Mouse (Mus musculus) myocyte (in vitro differentiated cells): Measurements from ENCODE around the gene Sult1a1. TPM values are rescaled to one million over a fixed set of nuclear protein-coding genes. Genes with fewer than 3 reads are reported as not detected.

Experiments
- H3K27me3 ChIP-seq: one replicate; pipeline ENCODE4 v1.6.1; 2011; ENCODE audit not compliant: control insufficient read depth, insufficient read depth, insufficient read length
- H3K36me3 ChIP-seq: one replicate; pipeline ENCODE4 v1.6.1; 2011; ENCODE audit not compliant: control insufficient read depth, insufficient read depth
- H3K4me2 ChIP-seq: one replicate; pipeline ENCODE4 v1.6.1; 2011; ENCODE audit warnings: low read depth, control low read depth
- H3K4me3 ChIP-seq: one replicate; pipeline ENCODE4 v1.5.1; 2011; ENCODE audit warnings: mild to moderate bottlenecking, control low read depth, moderate library complexity
- H3K79me2 ChIP-seq: one replicate; pipeline ENCODE4 v1.6.1; 2011; ENCODE audit not compliant: control insufficient read depth, insufficient read depth
- H3ac ChIP-seq: one replicate; pipeline ENCODE4 v1.6.1; 2011; ENCODE audit not compliant: control insufficient read depth, insufficient read length
- CEBPB ChIP-seq: IDR thresholded peaks from 2 replicates; pipeline ENCODE4 v1.6.1; 2011; ENCODE audit warnings: mild to moderate bottlenecking, moderate library complexity; ENCODE audit not compliant: poor library complexity, insufficient read depth, severe bottlenecking
- E2F4 ChIP-seq: IDR thresholded peaks from one replicate; pipeline ENCODE4 v1.6.1; 2011; ENCODE audit warnings: mild to moderate bottlenecking, control low read depth, moderate library complexity; ENCODE audit not compliant: insufficient read depth
- MAX ChIP-seq: IDR thresholded peaks from one replicate; pipeline ENCODE4 v1.6.1; 2011; ENCODE audit warnings: low read depth, mild to moderate bottlenecking, control low read depth
- MYOD1 ChIP-seq, 3 experiments: IDR thresholded peaks; one replicate each; pipeline ENCODE4 v1.6.1; 2011; ENCODE audit warnings: control low read depth in 2 of 3, low read depth in 2 of 3, mild to moderate bottlenecking in 2 of 3, moderate library complexity in 1 of 3; ENCODE audit not compliant: insufficient read length in 2 of 3, control insufficient read depth in 1 of 3
- MYOG ChIP-seq, 3 experiments: IDR thresholded peaks; one replicate each; pipeline ENCODE4 v1.6.1; 2011; ENCODE audit warnings: control low read depth in 2 of 3, low read depth in 2 of 3, mild to moderate bottlenecking in 2 of 3; ENCODE audit not compliant: insufficient read length in 2 of 3, control insufficient read depth in 1 of 3, insufficient read depth in 1 of 3
- POLR2A ChIP-seq: IDR thresholded peaks from one replicate; pipeline ENCODE4 v1.6.1; 2011; ENCODE audit warnings: low read depth, mild to moderate bottlenecking, control low read depth, moderate library complexity; ENCODE audit not compliant: insufficient read length
- POLR2AphosphoS2 ChIP-seq: IDR thresholded peaks from one replicate; pipeline ENCODE4 v1.6.1; 2011; ENCODE audit warnings: low read depth, control low read depth; ENCODE audit not compliant: insufficient read length
- REST ChIP-seq: IDR thresholded peaks from one replicate; pipeline ENCODE4 v1.6.1; 2011; ENCODE audit warnings: mild to moderate bottlenecking, control low read depth, moderate library complexity; ENCODE audit not compliant: insufficient read depth, insufficient read length
- SRF ChIP-seq: IDR thresholded peaks from one replicate; pipeline ENCODE4 v1.6.1; 2011; ENCODE audit warnings: low read depth; ENCODE audit not compliant: control insufficient read depth, insufficient read length
- TCF12 ChIP-seq: IDR thresholded peaks from one replicate; pipeline ENCODE4 v1.6.1; 2011; ENCODE audit warnings: mild to moderate bottlenecking, control low read depth; ENCODE audit not compliant: poor library complexity, insufficient read depth, severe bottlenecking
- TCF3 ChIP-seq: IDR thresholded peaks from one replicate; pipeline ENCODE4 v1.6.1; 2011; ENCODE audit warnings: low read depth, control low read depth; ENCODE audit not compliant: insufficient read length
- USF1 ChIP-seq: IDR thresholded peaks from one replicate; pipeline ENCODE4 v1.6.1; 2011; ENCODE audit warnings: low read depth, mild to moderate bottlenecking, control low read depth, moderate library complexity
- polyA plus RNA-seq: library from polyadenylated mRNA; unstranded; fragments of >200 nt; fragmentation: generic; extraction: Trizol; gene quantifications from one replicate; pipeline ENCODE4 v1.2.1, GENCODE M21; 2012; ENCODE audit warnings: missing spikeins

The Sult1a1 gene
- polyA plus RNA-seq, 1 experiment, result not detected

GRCm38 (mm10) chr7:126696886-126697285 is 20.7 kb upstream of the Sult1a1 start:
- no peak for TF ChIP-seq TCF12
- TF ChIP-seq POLR2A, result no peak
- TF ChIP-seq MAX, result no peak
- TF ChIP-seq POLR2AphosphoS2, result no peak
- TF ChIP-seq SRF, result no peak
- no peak for TF ChIP-seq CEBPB
- no peak for TF ChIP-seq E2F4
- no peak for TF ChIP-seq USF1
- TF ChIP-seq MYOD1 (IDR thresholded peaks at IDR 0.05; ENCODE audit: control insufficient read depth in 1 of 3, insufficient read length in 2 of 3, low read depth in 2 of 3), result no peak
- no peak for TF ChIP-seq REST
- no peak for TF ChIP-seq MYOG (IDR thresholded peaks at IDR 0.05; ENCODE audit: control insufficient read depth in 1 of 3, insufficient read depth in 1 of 3, insufficient read length in 2 of 3, low read depth in 2 of 3)
- no peak for TF ChIP-seq TCF3
- Histone ChIP-seq H3K4me3 (peak overlapping the region; percentile 89), H3K4me2 (peak overlapping the region; percentile 86), H3K27me3 (no peaks in the 10 kb centered on the region), H3ac (peak overlapping the region; percentile 58), H3K79me2 (peaks cover 14% of the 10 kb centered on the region), H3K36me3 (no peaks in the 10 kb centered on the region)

GRCm38 (mm10) chr7:126696303-126696702 is 20.1 kb upstream of the Sult1a1 start:
- Histone ChIP-seq H3K36me3 (no peaks in the 10 kb centered on the region), H3K4me3 (peak overlapping the region; percentile 89), H3K27me3 (no peaks in the 10 kb centered on the region), H3K4me2 (peak overlapping the region; percentile 86), H3K79me2 (peaks cover 14% of the 10 kb centered on the region), H3ac (peak overlapping the region; percentile 58)
- TF ChIP-seq MYOG (IDR thresholded peaks at IDR 0.05; ENCODE audit: control insufficient read depth in 1 of 3, insufficient read depth in 1 of 3, insufficient read length in 2 of 3, low read depth in 2 of 3) (no peak), USF1 (no peak), TCF3 (no peak), E2F4 (no peak), REST (no peak), POLR2A (no peak), MAX (no peak), POLR2AphosphoS2 (no peak), SRF (no peak), MYOD1 (IDR thresholded peaks at IDR 0.05; ENCODE audit: control insufficient read depth in 1 of 3, insufficient read length in 2 of 3, low read depth in 2 of 3) (no peak), TCF12 (no peak), CEBPB (no peak)

GRCm38 (mm10) chr7:126695631-126696207 is 19.5 kb upstream of the Sult1a1 start, which contains the start of gene Slx1b:
Gene Slx1b (minus strand): TSS chr7:126695784.
- H3K79me2 ChIP-seq, result peaks cover 14% of the 10 kb centered on the region
- H3K4me2 ChIP-seq, result peak within 1 kb of the TSS; percentile 86
- no peaks in the 10 kb centered on the region for H3K27me3 ChIP-seq
- peak within 1 kb of the TSS; percentile 58 for H3ac ChIP-seq
- H3K4me3 ChIP-seq, result peak within 1 kb of the TSS; percentile 89
- TF ChIP-seq MAX (no peak), POLR2A (peak; percentile 77), POLR2AphosphoS2 (peak; percentile 86)
- no peaks in the 10 kb centered on the region for H3K36me3 ChIP-seq

- Histone ChIP-seq H3ac (peak within 1 kb of the TSS; percentile 58), H3K36me3 (no peaks in the 10 kb centered on the region), H3K27me3 (no peaks in the 10 kb centered on the region), H3K4me3 (peak within 1 kb of the TSS; percentile 89), H3K79me2 (peaks cover 14% of the 10 kb centered on the region), H3K4me2 (peak within 1 kb of the TSS; percentile 86)
- TF ChIP-seq POLR2AphosphoS2 (no peak), POLR2A (peak; percentile 61)
These were observed 19.0 kb upstream of the Sult1a1 start, which contains the start of gene Bola2 for GRCm38 (mm10) chr7:126695210-126695611. Gene Bola2 (plus strand): TSS chr7:126695401.

GRCm38 (mm10) chr7:126694441-126695051 is 18.3 kb upstream of the Sult1a1 start:
- Histone ChIP-seq H3ac (peak overlapping the region; percentile 58), H3K4me3 (peak overlapping the region; percentile 89), H3K79me2 (peaks cover 14% of the 10 kb centered on the region), H3K36me3 (no peaks in the 10 kb centered on the region), H3K4me2 (peak overlapping the region; percentile 78), H3K27me3 (no peaks in the 10 kb centered on the region)
- TF ChIP-seq POLR2A (no peak), POLR2AphosphoS2 (no peak), E2F4 (no peak), TCF12 (no peak), TCF3 (no peak)
